Mouse (Mus musculus) gastrocnemius, adult 2 months (tissue): Measurements from ENCODE around the gene 1700020D05Rik. TPM values are rescaled to one million over a fixed set of nuclear protein-coding genes. Genes with fewer than 3 reads are reported as not detected.
A peak's percentile ranks its signal among the peaks of the same experiment; 100 is the strongest.
"Not testable (repeated sequence)": the region's sequence is repeated elsewhere in the genome, so short reads cannot be mapped to it uniquely, and the experiment has no call there.

Experiments
- DNase-seq: peaks from one replicate; pipeline ENCODE4 v3.0.0; 2022
- H3K27ac ChIP-seq: fragments of 200-600 bp; 2 replicates; pipeline ENCODE4 v1.8.1; 2022; ENCODE audit warnings: mild to moderate bottlenecking
- H3K4me3 ChIP-seq: fragments of 200-600 bp; 2 replicates; pipeline ENCODE4 v1.8.1; 2022; ENCODE audit warnings: mild to moderate bottlenecking, moderate library complexity
- CTCF ChIP-seq: fragments of 200-600 bp; IDR thresholded peaks from 2 replicates; pipeline ENCODE4 v1.8.1; 2022; ENCODE audit warnings: antibody characterized with exemption, mild to moderate bottlenecking, moderate library complexity
- intact Hi-C: fragments of 180-260 bp; cut with DNase I; formaldehyde crosslinking; loops from one replicate; pipeline ENCODE4 v1.15.1; 2025
- total RNA-seq, 2 experiments: library from RNA; stranded (reverse); gene quantifications; 2 replicates each; pipeline ENCODE4 v1.2.3; 2021

Gene 1700020D05Rik
- total RNA-seq, 2 experiments from 2014 or later, result 0.92 to 1.6 TPM

DNA sequence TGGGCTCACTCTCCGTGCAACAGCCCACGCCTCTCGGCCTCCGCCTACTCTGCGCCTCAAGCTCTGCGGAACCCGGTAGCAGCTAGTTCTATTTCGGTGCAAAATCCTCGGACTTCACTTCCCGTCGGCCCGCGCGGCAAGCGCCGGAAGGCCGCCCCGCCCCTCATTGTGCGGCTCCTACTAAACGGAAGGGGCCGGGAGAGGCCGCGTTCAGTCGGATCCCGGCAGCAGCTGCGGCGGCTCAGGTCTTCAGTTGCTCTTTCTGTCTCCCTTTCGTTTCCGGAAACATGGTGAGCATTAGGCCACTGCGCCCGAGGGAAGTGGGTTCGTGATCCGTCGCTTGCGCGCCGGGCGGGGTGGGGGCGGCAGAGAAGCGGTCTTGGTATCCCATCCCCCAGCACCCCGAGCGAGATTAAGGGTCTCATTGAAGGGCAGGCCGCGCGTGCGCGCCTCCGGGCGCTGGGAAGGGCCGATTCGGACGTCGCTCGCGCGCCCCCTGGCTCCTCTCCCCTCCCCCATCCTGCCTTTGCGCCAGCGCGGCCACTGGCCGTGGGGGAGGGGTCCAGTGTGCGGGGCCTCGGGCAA, 13.2 kb downstream of the 1700020D05Rik start, which contains the start of gene Cfl1:
Cfl1 (plus strand) TSS at position 143 of the 585 bp plus-strand sequence.
- intact Hi-C loops, result loop anchor here (2.0 kb wide), 1 partner anchor 20 kb away; the partner anchor contains the start of gene Snx32
- Histone ChIP-seq H3K4me3 (peak within 1 kb of the TSS; percentile 100), H3K27ac (peak within 1 kb of the TSS; percentile 98)
- TF ChIP-seq CTCF, result no peak
- peak; percentile 96 for DNase-seq

DNA sequence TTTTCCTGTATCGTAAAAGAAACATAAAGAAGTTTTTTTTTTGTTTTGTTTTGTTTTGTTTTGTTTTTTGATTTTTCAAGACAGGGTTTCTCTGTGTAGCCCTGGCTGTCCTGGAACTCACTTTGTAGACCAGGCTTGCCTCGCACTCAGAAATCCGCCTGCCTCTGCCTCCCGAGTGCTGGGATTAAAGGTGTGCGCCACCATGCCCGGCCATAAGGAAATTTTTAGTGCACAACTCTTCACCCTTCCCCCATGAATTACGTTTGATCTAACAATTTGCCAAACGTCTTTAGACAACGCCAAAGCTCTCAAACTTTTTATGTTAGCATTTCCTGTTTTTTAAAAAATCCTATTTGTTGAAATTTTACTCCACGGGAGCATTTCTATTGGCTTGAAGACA, 13.9 kb downstream of the 1700020D05Rik start:
- peak overlapping the region; percentile 98 for H3K27ac ChIP-seq
- intact Hi-C loops, result loop anchor here (2.0 to 5.0 kb wide), 3 partner anchors 21 to 82 kb away; partner anchors contain the start of genes AI837181, Drap1 and Snx32
- H3K4me3 ChIP-seq, result peak overlapping the region; percentile 100
- not testable (repeated sequence) for DNase-seq

DNA sequence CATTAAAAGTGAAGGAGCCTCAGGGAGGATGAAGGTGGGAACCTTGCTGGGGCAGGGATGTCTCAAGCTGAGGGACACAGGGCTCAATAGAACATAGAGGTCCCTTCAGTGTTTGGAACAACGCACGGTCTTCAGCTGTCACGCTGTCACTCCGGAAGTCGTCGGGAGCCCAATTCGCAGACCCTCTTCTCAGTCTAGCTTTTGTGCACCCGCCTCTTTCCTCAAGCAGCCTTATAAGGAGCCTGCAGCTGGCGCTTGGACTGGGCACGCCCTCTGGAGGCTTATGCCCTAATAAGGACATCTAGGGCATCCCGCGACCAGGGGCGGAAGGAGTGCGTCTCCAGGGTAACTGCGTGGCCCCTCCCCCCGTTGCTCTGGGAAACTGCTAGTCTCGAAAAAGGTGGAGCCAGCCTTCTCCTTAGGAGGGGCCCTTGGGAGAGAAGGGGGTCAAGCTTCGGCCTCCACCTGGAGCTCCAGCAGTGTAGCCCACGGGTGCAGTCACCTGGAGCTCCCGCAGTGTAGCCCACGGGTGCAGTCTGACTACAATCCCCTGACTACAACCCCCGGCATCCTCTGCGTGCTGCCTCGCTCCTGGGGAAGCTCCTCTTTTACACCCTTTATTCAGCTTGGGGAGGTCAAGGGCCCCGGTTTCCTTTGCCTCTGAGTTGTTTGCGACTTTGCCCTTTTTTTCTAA, 14.6 kb downstream of the 1700020D05Rik start:
- intact Hi-C loops, result loop anchor here (2.0 to 5.0 kb wide), 2 partner anchors 64 to 82 kb away; partner anchors contain the start of genes AI837181 and Drap1
- TF ChIP-seq CTCF, result no peak
- DNase-seq, result peak; percentile 98
- H3K4me3 ChIP-seq, result peak overlapping the region; percentile 100
- H3K27ac ChIP-seq, result peak overlapping the region; percentile 98

- peak; percentile 87 for TF ChIP-seq CTCF
- intact Hi-C loops, result loop anchor here (2.0 to 5.0 kb wide), 3 partner anchors 25 to 81 kb away; partner anchors contain the start of genes AI837181 and Drap1
- Histone ChIP-seq H3K27ac (peak within 1 kb of the TSS; percentile 98), H3K4me3 (peak within 1 kb of the TSS; percentile 100)
- DNase-seq, result peak; percentile 97
Observed at GRCm38 (mm10) chr19:5487768-5488550, 15.6 kb downstream of the 1700020D05Rik start, which contains the start of gene Mus81. TSS of gene Mus81 (minus strand) at chr19:5488402.

DNA sequence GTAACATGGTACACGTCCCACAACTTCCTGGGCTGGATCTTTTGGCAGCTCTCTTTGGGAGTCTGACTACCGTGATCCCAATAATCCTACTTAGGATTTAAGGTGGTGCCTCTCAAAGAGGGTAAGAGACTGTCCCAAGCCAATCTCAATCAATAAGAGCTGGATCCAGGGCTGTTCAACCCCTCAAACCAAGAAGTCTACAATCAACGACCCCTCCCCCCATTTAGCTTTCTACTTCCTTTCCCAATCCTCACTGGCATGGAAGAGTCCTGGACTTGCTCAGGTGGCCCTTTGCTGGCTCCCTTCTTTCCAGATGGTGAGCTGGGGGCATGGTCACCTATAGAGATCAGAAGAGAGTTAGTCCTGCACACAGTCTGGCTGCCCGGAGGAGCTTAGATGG, 16.8 kb downstream of the 1700020D05Rik start:
- H3K27ac ChIP-seq, result peak overlapping the region; percentile 98; the same call in 1 of the 2 replicates
- no peak overlapping the region; the same call in none of the 2 replicates for H3K4me3 ChIP-seq
- intact Hi-C loops, result loop anchor here (2.0 to 5.0 kb wide), 2 partner anchors 24 to 79 kb away; no protein-coding TSS in a partner anchor
- no peak for TF ChIP-seq CTCF
- no peak for DNase-seq

DNA sequence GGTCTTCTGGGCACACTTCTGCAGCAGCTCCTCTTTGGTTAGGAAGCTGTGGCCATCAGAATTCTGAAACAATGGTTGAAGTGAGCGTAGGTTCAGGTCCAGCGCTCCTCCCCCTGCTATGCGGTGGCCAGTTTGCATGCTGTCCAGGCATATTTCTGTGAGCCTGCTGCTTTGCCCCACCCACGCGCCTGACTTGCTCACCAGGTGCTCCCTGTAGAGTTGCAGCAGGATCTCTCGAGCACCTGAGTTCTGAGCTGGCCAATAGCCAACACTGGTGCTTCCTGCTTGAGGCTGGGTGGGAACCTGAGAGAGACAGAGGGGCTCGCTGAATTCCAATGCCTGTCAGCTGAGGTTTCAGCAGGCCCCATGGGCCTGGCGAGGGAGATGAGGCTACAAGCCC, 17.3 kb downstream of the 1700020D05Rik start:
- Histone ChIP-seq H3K4me3 (no peak overlapping the region), H3K27ac (no peak overlapping the region)
- TF ChIP-seq CTCF, result no peak
- DNase-seq, result no peak
- intact Hi-C loops, result loop anchor here (2.0 to 5.0 kb wide), 2 partner anchors 23 to 79 kb away; no protein-coding TSS in a partner anchor

- no peak for DNase-seq
- Histone ChIP-seq H3K4me3 (no peak overlapping the region), H3K27ac (no peak overlapping the region)
- no peak for TF ChIP-seq CTCF
- intact Hi-C loops, result loop anchor here (2.0 to 5.0 kb wide), 2 partner anchors 23 to 79 kb away; no protein-coding TSS in a partner anchor
Observed at GRCm38 (mm10) chr19:5485821-5486220, 17.8 kb downstream of the 1700020D05Rik start.

- TF ChIP-seq CTCF, result no peak
- intact Hi-C loops, result loop anchor here (5.0 kb wide), 1 partner anchor 78 kb away; no protein-coding TSS in a partner anchor
- DNase-seq, result no peak
- Histone ChIP-seq H3K4me3 (no peak overlapping the region), H3K27ac (no peak overlapping the region)
Observed at GRCm38 (mm10) chr19:5485371-5485770, 18.2 kb downstream of the 1700020D05Rik start.

DNA sequence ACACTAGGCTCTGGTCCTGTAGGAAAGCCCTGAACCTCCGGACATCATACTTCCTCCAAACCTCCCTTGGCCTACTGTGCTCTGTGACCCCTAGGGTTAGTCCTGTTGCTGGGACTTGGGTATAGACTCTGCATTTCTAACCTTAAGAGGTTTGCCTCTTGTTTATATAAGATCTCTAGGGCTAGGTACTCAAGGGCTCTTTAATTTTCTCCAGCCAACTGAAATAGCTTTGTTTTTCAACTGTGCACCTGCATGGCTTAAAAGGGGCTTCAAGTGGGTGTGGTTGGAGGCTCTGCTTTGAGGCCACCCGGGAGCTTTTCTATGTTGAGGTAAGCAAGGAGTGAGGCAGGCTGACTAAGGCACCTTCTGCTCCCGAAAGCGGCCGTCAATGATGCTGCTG, 19.1 kb downstream of the 1700020D05Rik start:
- no peak for DNase-seq
- TF ChIP-seq CTCF, result no peak
- no peak overlapping the region for H3K4me3 ChIP-seq
- intact Hi-C loops, result no loop called here
- H3K27ac ChIP-seq, result no peak overlapping the region

DNA sequence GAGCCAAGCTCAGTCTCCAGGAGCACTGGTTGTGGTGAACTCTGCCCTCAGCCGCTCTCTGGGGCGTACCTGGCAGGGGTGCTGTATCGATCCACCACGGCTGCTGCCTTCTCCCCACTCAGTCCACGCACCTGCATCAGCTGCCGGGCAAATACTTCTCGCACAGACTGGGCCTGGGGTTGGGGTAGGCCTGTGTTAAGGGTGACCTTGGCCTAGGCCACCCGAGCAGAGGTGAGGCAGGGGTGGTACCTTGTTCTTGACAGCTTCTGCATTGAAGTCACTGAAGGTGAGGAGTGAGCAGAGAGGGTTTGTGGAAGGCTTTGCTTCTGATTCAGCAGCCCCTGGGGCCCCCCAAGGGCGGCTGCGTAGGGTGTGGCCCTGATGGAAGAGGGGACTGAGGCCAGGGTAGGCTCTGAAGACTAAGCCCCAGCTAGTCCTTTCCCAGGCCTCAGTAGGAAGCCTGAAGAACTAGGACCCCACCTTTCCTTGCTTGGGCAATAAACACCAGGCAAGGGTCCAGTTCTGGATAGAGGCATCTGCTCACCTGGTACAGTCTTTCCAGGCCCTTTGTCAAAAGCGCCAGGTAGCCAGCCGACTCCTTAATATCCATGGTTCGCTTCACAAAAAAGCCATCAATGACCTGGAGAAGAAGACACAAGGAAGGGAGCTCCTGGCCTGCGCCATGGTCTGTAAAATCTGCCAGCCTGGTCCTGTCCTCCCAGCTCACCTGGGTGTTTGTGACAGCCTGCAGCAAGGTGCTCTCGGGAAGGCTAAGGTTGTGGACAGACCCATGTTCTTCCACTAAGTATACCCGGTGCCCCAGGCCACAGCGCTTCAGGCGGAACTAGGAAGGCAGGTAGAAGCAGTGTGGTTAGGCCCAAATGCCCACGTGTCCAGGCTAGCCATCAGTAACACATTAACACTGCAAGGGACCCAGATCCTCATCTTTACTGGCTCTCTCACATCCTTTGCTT, 19.9 kb downstream of the 1700020D05Rik start:
- no peak for TF ChIP-seq CTCF
- intact Hi-C loops, result no loop called here
- Histone ChIP-seq H3K4me3 (no peak overlapping the region), H3K27ac (no peak overlapping the region)
- no peak for DNase-seq

GRCm38 (mm10) chr19:5481398-5481797, 22.2 kb downstream of the 1700020D05Rik start:
- TF ChIP-seq CTCF, result no peak
- no peak overlapping the region for H3K27ac ChIP-seq
- no peak overlapping the region for H3K4me3 ChIP-seq
- intact Hi-C loops, result no loop called here
- no peak for DNase-seq
